In the genomic region with DNA sequence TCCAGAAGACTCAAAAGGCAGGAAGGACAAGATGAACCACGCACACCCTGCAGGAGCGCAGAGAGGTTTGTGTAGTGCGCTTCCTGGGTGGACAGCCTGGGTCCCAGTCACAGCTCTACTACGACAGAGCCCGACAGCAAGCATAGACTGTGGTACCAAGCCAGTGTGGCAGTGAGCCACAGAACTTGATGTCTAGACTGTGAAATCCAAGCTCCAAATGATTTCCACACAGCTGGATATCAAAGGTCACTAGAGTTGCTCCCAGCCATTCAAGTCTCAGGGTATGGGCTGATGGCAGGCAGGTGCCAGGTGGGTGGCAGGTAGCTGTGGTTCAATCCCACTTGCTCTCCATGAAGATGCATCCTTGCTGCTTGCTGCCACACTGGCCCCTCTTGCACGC, we compare ENCODE assay signal across 25 mouse cellular contexts. TPM values are rescaled to one million over a fixed set of nuclear protein-coding genes. Genes with fewer than 3 reads are reported as not detected.
DNase-seq lines count a peak whose midpoint lies in the region; ATAC-seq and TF ChIP-seq lines count a peak whose summit lies in the region.
"Had no signal": no experiment of that assay in that cellular context is flagged by ENCODE, and none has a peak within 500 bp of the region (broad histone marks: within the 10 kb centered on the region; RNA-seq: fewer than 3 reads in every experiment).

No protein-coding gene starts in this region.

- no peaks in the 10 kb centered on the region for H3K4me1 ChIP-seq in kidney, adult 2 months (ENCODE audit: control insufficient read depth, insufficient read depth, low read length)
- no peaks in the 10 kb centered on the region for H3K4me1 ChIP-seq in kidney, embryonic 15.5 days
- no peaks in the 10 kb centered on the region for H3K4me1 ChIP-seq in midbrain, embryonic 10.5 days
- H3K4me1 ChIP-seq in midbrain, postnatal 0 days (ENCODE audit: insufficient read depth, low read length): no peaks in the 10 kb centered on the region
- H3K4me1 ChIP-seq in small intestine, adult 2 months (ENCODE audit: control insufficient read depth, insufficient read depth, insufficient read length, low read length): peaks cover 13% of the 10 kb centered on the region
- H3K4me1 ChIP-seq: forebrain, embryonic 10.5 days; limb, embryonic 12.5 days; midbrain, embryonic 15.5 days had no signal

- H3K27ac ChIP-seq in kidney, adult 2 months (ENCODE audit: insufficient read depth, low read depth, low read length): no peak overlapping the region
- no peak overlapping the region for H3K27ac ChIP-seq in kidney, embryonic 15.5 days
- H3K27ac ChIP-seq in midbrain, embryonic 10.5 days (replicated peaks): peak overlapping the region; percentile 17; the same call in 1 of the 2 replicates
- no peak overlapping the region for H3K27ac ChIP-seq in midbrain, postnatal 0 days (ENCODE audit: low read depth, low read length)
- H3K27ac ChIP-seq in small intestine, adult 2 months (ENCODE audit: insufficient read depth, low read depth, low read length): peak overlapping the region; percentile 42; the same call in 1 of the 2 replicates
- H3K27ac ChIP-seq: heart, embryonic 10.5 days; hindbrain, embryonic 14.5 days; limb, embryonic 12.5 days; liver, embryonic 14.5 days; midbrain, embryonic 15.5 days had no signal

- no peak overlapping the region for H3K4me3 ChIP-seq in kidney, adult 2 months (ENCODE audit: insufficient read depth, low read depth, low read length)
- no peak overlapping the region for H3K4me3 ChIP-seq in kidney, embryonic 15.5 days (replicated peaks)
- H3K4me3 ChIP-seq in midbrain, embryonic 10.5 days: no peak overlapping the region
- no peak overlapping the region for H3K4me3 ChIP-seq in midbrain, postnatal 0 days (ENCODE audit: low read depth, low read length)
- H3K4me3 ChIP-seq in small intestine, adult 2 months (ENCODE audit: low read depth, low read length): no peak overlapping the region
- H3K4me3 ChIP-seq: forebrain, embryonic 10.5 days; heart, embryonic 10.5 days; limb, embryonic 12.5 days; megakaryocyte, embryonic 14.5 days; midbrain, embryonic 15.5 days had no signal

- no peak for TF ChIP-seq CTCF in kidney, adult 2 months (conservative IDR thresholded peaks at IDR 0.05; ENCODE audit: insufficient read depth, insufficient read length, low read depth, low read length)
- no peak for TF ChIP-seq CTCF in midbrain, postnatal 0 days (IDR thresholded peaks at IDR 0.05)
- TF ChIP-seq CTCF in small intestine, adult 2 months (IDR thresholded peaks at IDR 0.05; ENCODE audit: extremely low read depth, insufficient read length, insufficient replicate concordance, low read depth, low read length): no peak

- 88% methylated on average over 6 of the region's 6 CpGs for WGBS in kidney, adult 2 months
- WGBS in kidney, embryonic 15.5 days: 83% methylated on average over 6 of the region's 6 CpGs
- 90% methylated on average over 6 of the region's 6 CpGs for WGBS in midbrain, embryonic 10.5 days
- WGBS in midbrain, postnatal 0 days: 89% methylated on average over 6 of the region's 6 CpGs
- 61% methylated on average over 6 of the region's 6 CpGs for WGBS in small intestine, adult 2 months

- H3K9ac ChIP-seq in kidney, embryonic 15.5 days: no peak overlapping the region
- no peak overlapping the region for H3K9ac ChIP-seq in midbrain, postnatal 0 days (replicated peaks; ENCODE audit: low read length, poor library complexity, severe bottlenecking)
- H3K9ac ChIP-seq: hindbrain, embryonic 14.5 days; limb, embryonic 12.5 days; liver, embryonic 14.5 days; midbrain, embryonic 15.5 days had no signal

- H3K9me3 ChIP-seq in kidney, embryonic 15.5 days (replicated peaks): no peaks in the 10 kb centered on the region
- H3K9me3 ChIP-seq in midbrain, embryonic 10.5 days (replicated peaks): 0 out of 2 replicates have a peak, but pooled peaks cover 2% of the 10 kb centered on the region
- no peaks in the 10 kb centered on the region for H3K9me3 ChIP-seq in midbrain, postnatal 0 days (ENCODE audit: low read length)
- H3K9me3 ChIP-seq: heart, embryonic 10.5 days; midbrain, embryonic 15.5 days had no signal

- peak; percentile 67 for DNase-seq in adrenal gland, postnatal 14 days
- no peak for DNase-seq in adrenal gland, adult 18-20 months (ENCODE audit: low spot score in 2 of 2)
- peak; percentile 39 for DNase-seq in kidney, adult 2 months
- no peak for DNase-seq in midbrain, embryonic 10.5 days (ENCODE audit: low spot score)
- no peak for DNase-seq in midbrain, postnatal 0 days (ENCODE audit: low spot score)
- DNase-seq: cerebellum, adult 2 months; cerebellum, postnatal 36 days; heart, postnatal 4 days; right cerebral cortex, adult 18-20 months; right cerebral cortex, postnatal 4 days; thymus, adult 18-20 months had no signal

- no peak overlapping the region for H3K4me2 ChIP-seq in kidney, embryonic 15.5 days
- H3K4me2 ChIP-seq in midbrain, postnatal 0 days (ENCODE audit: low read depth, low read length, poor library complexity, severe bottlenecking): no peak overlapping the region
- H3K4me2 ChIP-seq: hindbrain, embryonic 14.5 days; limb, embryonic 12.5 days; midbrain, embryonic 15.5 days had no signal

- no peaks in the 10 kb centered on the region for H3K27me3 ChIP-seq in kidney, adult 2 months (replicated peaks; ENCODE audit: control insufficient read depth, insufficient read depth, low read length)
- H3K27me3 ChIP-seq in kidney, embryonic 15.5 days: no peaks in the 10 kb centered on the region
- no peaks in the 10 kb centered on the region for H3K27me3 ChIP-seq in midbrain, embryonic 10.5 days (ENCODE audit: low read depth, poor library complexity, severe bottlenecking)
- no peaks in the 10 kb centered on the region for H3K27me3 ChIP-seq in midbrain, postnatal 0 days (ENCODE audit: insufficient read depth, low read length)
- no peaks in the 10 kb centered on the region for H3K27me3 ChIP-seq in small intestine, adult 2 months (ENCODE audit: control insufficient read depth, insufficient read depth, low read length)
- H3K27me3 ChIP-seq: midbrain, embryonic 15.5 days had no signal

- no peak for TF ChIP-seq POLR2A in kidney, adult 2 months (IDR thresholded peaks at IDR 0.05; ENCODE audit: low read depth, low read length)
- TF ChIP-seq POLR2A in small intestine, adult 2 months (IDR thresholded peaks at IDR 0.05; ENCODE audit: low read depth, low read length): no peak

- no peak for ATAC-seq in kidney, embryonic 15.5 days (replicated peaks; ENCODE audit: low FRiP score)
- no peak for ATAC-seq in midbrain, postnatal 0 days (ENCODE audit: low FRiP score)
- ATAC-seq in megakaryocyte-erythroid progenitor cell, adult 5-6 weeks (replicated peaks; ENCODE audit: low FRiP score, low TSS enrichment, poor library complexity, severe bottlenecking): no peak
- ATAC-seq: CD4-positive, CD25-positive, alpha-beta regulatory T cell, adult 4 months; forebrain, embryonic 16.5 days; inflammation-experienced regulatory T-cells, adult 6 months; midbrain, embryonic 15.5 days had no signal

- no peaks in the 10 kb centered on the region for H3K36me3 ChIP-seq in kidney, adult 2 months (ENCODE audit: control insufficient read depth, insufficient read depth, low read length)
- no peaks in the 10 kb centered on the region for H3K36me3 ChIP-seq in kidney, embryonic 15.5 days
- H3K36me3 ChIP-seq in midbrain, embryonic 10.5 days: no peaks in the 10 kb centered on the region
- H3K36me3 ChIP-seq in midbrain, postnatal 0 days (ENCODE audit: insufficient read depth, low read length): no peaks in the 10 kb centered on the region
- H3K36me3 ChIP-seq in small intestine, adult 2 months (ENCODE audit: control insufficient read depth, insufficient read depth, low read length): no peaks in the 10 kb centered on the region
- H3K36me3 ChIP-seq: forebrain, embryonic 10.5 days; heart, embryonic 10.5 days; limb, embryonic 12.5 days; midbrain, embryonic 15.5 days had no signal

RNA-seq across cellular contexts. Expression of gene Pmepa1, which starts 45.4 kb away (rescaled TPM):
- total RNA-seq in adrenal gland, postnatal 14 days (2021): 58.4 and 117 TPM in 2 replicates
- total RNA-seq in adrenal gland, adult 18-20 months (2021): 10 to 100 TPM; 39.1 to 86.4 TPM
- polyA plus RNA-seq in kidney, adult 2 months (2012; rRNA removed): 35.6 and 44.7 TPM in 2 replicates
- polyA plus RNA-seq in kidney, embryonic 15.5 days (2015; fragmentation: Nextera tagmentation; extraction: Ambion mirVana): 4.0 and 4.5 TPM in 2 replicates
- polyA plus RNA-seq in midbrain, embryonic 10.5 days (2016; fragmentation: Nextera tagmentation; extraction: Ambion mirVana): 1.2 and 2.0 TPM in 2 replicates
- 6.5 and 12.8 TPM in 2 replicates for total RNA-seq in midbrain, postnatal 0 days (2014; rRNA removed)
- polyA plus RNA-seq in midbrain, postnatal 0 days (2015; fragmentation: Nextera tagmentation; extraction: Ambion mirVana): 2.3 TPM in 2 replicates
- 58.9 and 93.7 TPM in 2 replicates for polyA plus RNA-seq in small intestine, adult 2 months (2012; rRNA removed)
- total RNA-seq in megakaryocyte-erythroid progenitor cell, adult 5-6 weeks (2014; fragmentation: Nextera tagmentation): not detected in 2 replicates
- 0.52 TPM in 1 of 2 replicates, not detected in the other for total RNA-seq in megakaryocyte-erythroid progenitor cell, adult 5-6 weeks (2017)
- total RNA-seq: granulocyte monocyte progenitor cell, adult 5-6 weeks had no signal

Comparison
In these comparisons a context has a peak if more than half of its experiments do, and no peak if none do; other contexts are left out.
1. DNase-seq: peak in adrenal gland, postnatal 14 days (single experiment) and kidney, adult 2 months (single experiment); none in adrenal gland, adult 18-20 months (0 of 2), midbrain, embryonic 10.5 days (single experiment) and midbrain, postnatal 0 days (single experiment).
2. H3K27ac ChIP-seq: peak in midbrain, embryonic 10.5 days (single experiment) and small intestine, adult 2 months (single experiment); none in kidney, adult 2 months (single experiment), kidney, embryonic 15.5 days (single experiment) and midbrain, postnatal 0 days (single experiment).